Mouse (Mus musculus): Measurements from ENCODE around the gene Ralgapb. TPM values are rescaled to one million over a fixed set of nuclear protein-coding genes. Genes with fewer than 3 reads are reported as not detected.
"Not testable (repeated sequence)": the region's sequence is repeated elsewhere in the genome, so short reads cannot be mapped to it uniquely, and the experiment has no call there.

Ralgapb gene
- polyA plus RNA-seq, 1 experiment, result 18.8 TPM

DNA sequence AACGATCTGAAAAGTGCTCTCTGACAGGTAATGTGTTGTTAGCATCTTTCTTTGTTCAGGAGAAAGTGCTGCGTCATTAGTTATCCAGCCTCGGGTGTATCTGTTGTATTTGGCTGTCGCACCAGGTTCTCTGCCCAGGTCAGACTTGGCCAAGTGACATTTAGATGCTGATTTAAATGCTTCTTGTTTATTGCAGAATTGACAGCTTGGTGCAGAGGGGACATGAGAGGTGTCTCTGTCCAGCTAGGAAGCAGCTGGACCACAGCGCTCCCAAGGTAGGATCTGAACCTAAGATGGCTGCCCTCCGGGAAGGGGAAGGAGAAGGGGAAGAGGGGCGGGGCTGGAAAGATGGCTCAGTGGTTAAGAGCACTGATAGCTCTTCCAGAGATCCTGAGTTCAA is 32.9 kb upstream of the Ralgapb start:
- Histone ChIP-seq H3K4me3 (ENCODE audit: control insufficient read depth, low read depth, low read length) (no peak overlapping the region), H3K36me3 (ENCODE audit: control insufficient read depth, insufficient read depth, low read length) (no peaks in the 10 kb centered on the region), H3K4me1 (ENCODE audit: control insufficient read depth, insufficient read depth, low read length) (no peaks in the 10 kb centered on the region; the same call in 1 of the 2 replicates), H3K27ac (ENCODE audit: control insufficient read depth, insufficient read depth, low read depth, low read length) (no peak overlapping the region), H3K27me3 (ENCODE audit: control insufficient read depth, insufficient read depth, low read length) (no peaks in the 10 kb centered on the region)
- TF ChIP-seq POLR2A (IDR thresholded peaks at IDR 0.05; ENCODE audit: control insufficient read depth, low read depth, low read length) (no peak), CTCF (IDR thresholded peaks at IDR 0.05; ENCODE audit: control insufficient read depth, insufficient read depth, insufficient replicate concordance, low read depth, low read length) (no peak)

DNA sequence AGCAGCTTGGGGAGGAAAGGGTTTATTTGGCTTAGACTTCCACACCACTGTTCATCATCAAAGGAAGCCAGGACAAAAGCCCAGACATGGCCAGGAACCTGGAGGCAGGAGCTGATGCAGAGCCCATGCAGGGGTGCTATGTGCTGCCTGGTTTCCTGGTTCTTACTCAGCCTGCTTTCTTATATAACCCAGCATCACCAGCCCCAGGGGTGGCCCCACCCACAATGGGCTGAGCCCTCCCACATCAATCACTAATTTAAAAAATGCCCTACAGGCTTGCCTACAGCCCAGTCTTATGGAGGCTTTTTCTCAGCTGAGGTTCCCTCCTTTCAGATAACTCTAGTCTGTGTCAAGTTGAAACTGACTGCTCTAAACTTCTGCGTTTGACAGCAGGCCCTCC is 31.8 kb upstream of the Ralgapb start:
- H3K36me3 ChIP-seq (ENCODE audit: control insufficient read depth, insufficient read depth, low read length), result no peaks in the 10 kb centered on the region
- no peak overlapping the region for H3K4me3 ChIP-seq (ENCODE audit: control insufficient read depth, low read depth, low read length)
- no peaks in the 10 kb centered on the region; the same call in 1 of the 2 replicates for H3K4me1 ChIP-seq (ENCODE audit: control insufficient read depth, insufficient read depth, low read length)
- H3K27ac ChIP-seq (ENCODE audit: control insufficient read depth, insufficient read depth, low read depth, low read length), result no peak overlapping the region
- no peaks in the 10 kb centered on the region for H3K27me3 ChIP-seq (ENCODE audit: control insufficient read depth, insufficient read depth, low read length)
- TF ChIP-seq CTCF (IDR thresholded peaks at IDR 0.05; ENCODE audit: control insufficient read depth, insufficient read depth, insufficient replicate concordance, low read depth, low read length) (no peak), POLR2A (IDR thresholded peaks at IDR 0.05; ENCODE audit: control insufficient read depth, low read depth, low read length) (no peak)

DNA sequence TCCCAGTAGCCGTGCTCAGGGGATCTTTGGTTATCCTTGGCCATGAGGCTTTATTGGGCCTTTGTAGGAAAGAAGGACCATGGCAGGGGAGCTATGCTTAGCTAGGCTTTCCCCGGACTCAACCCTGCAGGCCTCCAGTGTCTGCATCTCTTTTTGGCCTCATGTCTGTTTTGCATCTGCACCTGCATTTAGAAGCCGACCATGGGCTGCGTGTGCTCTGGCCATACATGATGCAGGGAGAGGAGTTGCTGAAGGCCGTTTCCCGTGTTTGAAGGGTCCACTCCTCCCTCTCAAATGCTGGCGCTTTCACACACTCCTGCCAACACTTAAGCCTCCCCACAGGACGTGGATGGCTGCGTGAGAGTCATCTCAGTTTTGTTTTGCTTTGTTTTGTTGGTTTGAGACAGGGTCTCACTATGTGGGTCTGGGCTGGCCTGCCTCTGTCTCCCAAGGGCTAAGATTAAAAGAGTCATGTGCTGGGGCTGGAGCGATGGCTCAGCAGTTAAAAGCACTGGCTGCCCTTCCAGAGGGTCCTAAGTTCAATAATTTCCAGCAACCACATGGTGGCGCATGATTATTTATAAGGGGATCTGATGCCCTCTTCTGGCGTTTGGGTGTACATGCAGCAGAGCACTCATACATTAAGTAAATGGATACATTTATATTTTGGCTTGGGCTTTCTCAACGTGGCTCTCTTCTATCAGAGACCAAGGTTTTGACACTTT is 30.1 kb upstream of the Ralgapb start:
- H3K4me3 ChIP-seq (ENCODE audit: control insufficient read depth, low read depth, low read length), result no peak overlapping the region
- no peaks in the 10 kb centered on the region; the same call in 1 of the 2 replicates for H3K4me1 ChIP-seq (ENCODE audit: control insufficient read depth, insufficient read depth, low read length)
- no peaks in the 10 kb centered on the region for H3K36me3 ChIP-seq (ENCODE audit: control insufficient read depth, insufficient read depth, low read length)
- TF ChIP-seq POLR2A (IDR thresholded peaks at IDR 0.05; ENCODE audit: control insufficient read depth, low read depth, low read length) (no peak), CTCF (IDR thresholded peaks at IDR 0.05; ENCODE audit: control insufficient read depth, insufficient read depth, insufficient replicate concordance, low read depth, low read length) (0 out of 2 replicates have a peak, but pooled peaks have one; percentile 28)
- H3K27me3 ChIP-seq (ENCODE audit: control insufficient read depth, insufficient read depth, low read length), result no peaks in the 10 kb centered on the region
- H3K27ac ChIP-seq (ENCODE audit: control insufficient read depth, insufficient read depth, low read depth, low read length), result no peak overlapping the region

DNA sequence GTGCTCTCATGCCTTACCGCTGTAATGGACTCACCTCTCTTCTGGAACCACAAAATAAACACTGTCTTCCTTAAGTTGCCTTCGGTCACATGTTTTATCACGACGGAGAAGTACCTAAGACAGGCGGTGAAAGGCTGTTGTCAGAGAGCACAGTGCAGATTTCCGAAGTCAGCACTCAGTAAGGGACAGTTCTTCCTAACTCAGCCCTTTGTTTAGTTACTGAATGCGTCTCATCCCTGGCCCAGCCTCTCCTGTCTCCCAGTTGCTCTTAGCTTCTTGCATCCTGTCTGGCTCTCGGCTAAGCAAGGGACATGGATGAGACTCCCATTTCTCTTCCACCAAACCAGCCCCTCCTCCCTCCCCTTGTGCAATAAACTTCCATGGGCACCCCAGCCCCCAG is 23.6 kb upstream of the Ralgapb start:
- H3K4me1 ChIP-seq (ENCODE audit: control insufficient read depth, insufficient read depth, low read length), result 0 out of 2 replicates have a peak, but pooled peaks cover 2% of the 10 kb centered on the region
- H3K4me3 ChIP-seq (ENCODE audit: control insufficient read depth, low read depth, low read length), result no peak overlapping the region
- H3K27ac ChIP-seq (ENCODE audit: control insufficient read depth, insufficient read depth, low read depth, low read length), result no peak overlapping the region
- no peaks in the 10 kb centered on the region for H3K36me3 ChIP-seq (ENCODE audit: control insufficient read depth, insufficient read depth, low read length)
- TF ChIP-seq POLR2A (IDR thresholded peaks at IDR 0.05; ENCODE audit: control insufficient read depth, low read depth, low read length), result no peak
- TF ChIP-seq CTCF (IDR thresholded peaks at IDR 0.05; ENCODE audit: control insufficient read depth, insufficient read depth, insufficient replicate concordance, low read depth, low read length), result no peak
- no peaks in the 10 kb centered on the region for H3K27me3 ChIP-seq (ENCODE audit: control insufficient read depth, insufficient read depth, low read length)

DNA sequence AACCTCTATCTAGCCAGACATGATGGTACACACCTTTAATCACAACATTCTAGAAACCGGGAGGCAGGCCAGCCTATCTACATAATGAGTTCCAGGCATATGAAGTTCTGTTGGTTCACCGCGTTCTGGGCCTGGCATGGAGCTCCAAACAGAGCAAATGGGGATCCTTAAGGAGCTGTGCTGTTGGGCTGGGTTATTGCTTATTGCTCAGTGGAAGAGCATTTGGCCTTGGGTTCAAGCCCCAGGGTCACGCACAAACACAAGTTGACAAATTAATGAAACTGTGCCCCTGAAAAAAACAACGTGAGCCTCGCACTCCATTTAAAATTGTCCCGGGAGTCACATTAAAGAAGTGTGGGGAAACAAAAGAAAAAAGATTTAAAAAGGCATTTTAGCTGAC is 20.2 kb upstream of the Ralgapb start:
- TF ChIP-seq POLR2A (IDR thresholded peaks at IDR 0.05; ENCODE audit: control insufficient read depth, low read depth, low read length) (no peak), CTCF (IDR thresholded peaks at IDR 0.05; ENCODE audit: control insufficient read depth, insufficient read depth, insufficient replicate concordance, low read depth, low read length) (no peak)
- no peaks in the 10 kb centered on the region for H3K27me3 ChIP-seq (ENCODE audit: control insufficient read depth, insufficient read depth, low read length)
- 0 out of 2 replicates have a peak, but pooled peaks cover 2% of the 10 kb centered on the region for H3K4me1 ChIP-seq (ENCODE audit: control insufficient read depth, insufficient read depth, low read length)
- H3K36me3 ChIP-seq (ENCODE audit: control insufficient read depth, insufficient read depth, low read length), result no peaks in the 10 kb centered on the region
- no peak overlapping the region for H3K4me3 ChIP-seq (ENCODE audit: control insufficient read depth, low read depth, low read length)
- H3K27ac ChIP-seq (ENCODE audit: control insufficient read depth, insufficient read depth, low read depth, low read length), result no peak overlapping the region

DNA sequence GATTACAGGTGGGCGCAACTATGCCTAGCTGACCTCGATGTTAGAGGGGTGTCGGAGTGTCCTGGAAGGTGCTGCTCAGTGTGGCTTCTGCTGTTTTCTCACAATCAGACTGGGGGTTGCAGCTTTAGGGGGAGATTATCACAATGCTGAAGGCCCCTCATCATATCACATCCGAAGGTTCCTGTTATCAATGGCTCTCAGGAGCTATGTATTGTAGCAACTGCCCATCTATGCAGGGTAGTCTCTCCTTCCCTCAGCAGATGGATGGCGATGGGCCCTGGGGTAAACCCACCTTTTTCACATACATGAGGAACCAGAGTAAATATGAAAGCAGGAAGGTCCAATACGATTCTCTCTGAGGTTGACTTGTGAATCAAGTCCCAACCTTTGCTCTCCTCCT is 13.3 kb upstream of the Ralgapb start:
- Histone ChIP-seq H3K27me3 (ENCODE audit: control insufficient read depth, insufficient read depth, low read length) (no peaks in the 10 kb centered on the region), H3K4me1 (ENCODE audit: control insufficient read depth, insufficient read depth, low read length) (no peaks in the 10 kb centered on the region), H3K27ac (ENCODE audit: control insufficient read depth, insufficient read depth, low read depth, low read length) (no peak overlapping the region), H3K36me3 (ENCODE audit: control insufficient read depth, insufficient read depth, low read length) (no peaks in the 10 kb centered on the region), H3K4me3 (ENCODE audit: control insufficient read depth, low read depth, low read length) (no peak overlapping the region)
- no peak for TF ChIP-seq POLR2A (IDR thresholded peaks at IDR 0.05; ENCODE audit: control insufficient read depth, low read depth, low read length)
- TF ChIP-seq CTCF (IDR thresholded peaks at IDR 0.05; ENCODE audit: control insufficient read depth, insufficient read depth, insufficient replicate concordance, low read depth, low read length), result no peak

DNA sequence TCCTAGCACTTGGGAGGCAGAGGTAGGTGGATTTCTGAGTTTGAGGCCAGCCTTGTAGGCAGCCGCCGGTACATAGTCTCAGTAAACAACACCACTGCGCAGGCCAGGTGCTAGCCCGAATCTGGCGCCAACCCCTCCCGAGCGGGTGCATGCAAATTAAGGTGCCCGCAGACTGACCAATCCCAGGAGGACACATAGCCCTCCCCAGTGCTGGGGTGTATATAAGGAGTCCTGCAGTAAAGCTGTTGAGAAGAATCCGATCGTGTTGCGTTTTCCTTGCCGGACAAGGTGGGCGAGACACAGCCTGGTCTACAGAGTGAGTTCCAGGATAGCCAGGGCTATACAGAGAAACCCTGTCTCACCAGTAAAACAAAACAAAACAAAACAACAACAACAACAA is 12.5 kb upstream of the Ralgapb start:
- H3K27ac ChIP-seq (ENCODE audit: control insufficient read depth, insufficient read depth, low read depth, low read length); H3K27me3 ChIP-seq (ENCODE audit: control insufficient read depth, insufficient read depth, low read length): not testable (repeated sequence)

More for the DNA sequence above, 12.5 kb upstream of the Ralgapb start:
- not testable (repeated sequence) for H3K4me3 ChIP-seq (ENCODE audit: control insufficient read depth, low read depth, low read length); H3K36me3 ChIP-seq (ENCODE audit: control insufficient read depth, insufficient read depth, low read length); H3K4me1 ChIP-seq (ENCODE audit: control insufficient read depth, insufficient read depth, low read length)

All from testis, adult 2 months (tissue).